Mouse (Mus musculus) forelimb bud, embryonic 11.5 days (tissue): Measurements from ENCODE around the gene Osbpl11.

Experiments
- DNase-seq: peaks from one replicate; pipeline ENCODE4 v3.0.0-alpha.2; 2012; ENCODE audit warnings: low read depth, low spot score

Osbpl11 gene

GRCm38 (mm10) chr16:33239305-33239704, 54.4 kb downstream of the Osbpl11 start:
- no peak for DNase-seq

- no peak for DNase-seq
Measured at GRCm38 (mm10) chr16:33242046-33242445, 57.2 kb downstream of the Osbpl11 start.

GRCm38 (mm10) chr16:33244136-33244691, 59.3 kb downstream of the Osbpl11 start:
- no peak for DNase-seq

- DNase-seq, result no peak
Measured at GRCm38 (mm10) chr16:33244933-33245470, 60.1 kb downstream of the Osbpl11 start.

GRCm38 (mm10) chr16:33246526-33246925, 61.7 kb downstream of the Osbpl11 start:
- DNase-seq, result no peak

- no peak for DNase-seq
Measured at GRCm38 (mm10) chr16:33247006-33247405, 62.1 kb downstream of the Osbpl11 start.

- no peak for DNase-seq
Measured at GRCm38 (mm10) chr16:33250651-33251120, 65.8 kb downstream of the Osbpl11 start.

- peak; percentile 93 for DNase-seq
Measured at GRCm38 (mm10) chr16:33251194-33252051, 66.6 kb downstream of the Osbpl11 start, which contains the start of gene Snx4. Snx4 (plus strand) TSS chr16:33251442.

GRCm38 (mm10) chr16:33255601-33256000, 70.7 kb downstream of the Osbpl11 start:
- DNase-seq, result no peak

GRCm38 (mm10) chr16:33258530-33258929, 73.7 kb downstream of the Osbpl11 start:
- no peak for DNase-seq

GRCm38 (mm10) chr16:33259824-33260223, 75.0 kb downstream of the Osbpl11 start:
- DNase-seq, result no peak

GRCm38 (mm10) chr16:33260825-33261224, 76.0 kb downstream of the Osbpl11 start:
- no peak for DNase-seq

GRCm38 (mm10) chr16:33261584-33262061, 76.8 kb downstream of the Osbpl11 start:
- DNase-seq, result no peak

- no peak for DNase-seq
Measured at GRCm38 (mm10) chr16:33262096-33262495, 77.2 kb downstream of the Osbpl11 start.

GRCm38 (mm10) chr16:33267616-33268253, 82.9 kb downstream of the Osbpl11 start:
- no peak for DNase-seq

- DNase-seq, result no peak
Measured at GRCm38 (mm10) chr16:33271824-33272223, 87.0 kb downstream of the Osbpl11 start.

GRCm38 (mm10) chr16:33283079-33283478, 98.2 kb downstream of the Osbpl11 start:
- no peak for DNase-seq

GRCm38 (mm10) chr16:33288536-33288935, 103.7 kb downstream of the Osbpl11 start:
- DNase-seq, result no peak

GRCm38 (mm10) chr16:33289981-33290380, 105.1 kb downstream of the Osbpl11 start:
- DNase-seq, result no peak

GRCm38 (mm10) chr16:33292241-33292640, 107.4 kb downstream of the Osbpl11 start:
- DNase-seq, result no peak
